Mouse (Mus musculus) midbrain, embryonic 16.5 days (tissue): ENCODE measurements around the gene Calhm1. TPM values are rescaled to one million over a fixed set of nuclear protein-coding genes. Genes with fewer than 3 reads are reported as not detected.
A peak's percentile ranks its signal among the peaks of the same experiment; 100 is the strongest.

Experiments used
- ATAC-seq: fragments of 200-750 bp; cut with Nextera tagmentation; 2 replicates; pipeline ENCODE4 v1.8.0; 2017; ENCODE audit warnings: moderate TSS enrichment
- H3K27ac ChIP-seq: fragments of 300-500 bp; sonication (generic); 2 replicates; pipeline ENCODE4 v1.5.1; 2014; ENCODE audit warnings: mild to moderate bottlenecking, low read length, mixed read lengths
- H3K27me3 ChIP-seq: fragments of 300-500 bp; sonication (generic); 2 replicates; pipeline ENCODE4 v1.6.1; 2014; ENCODE audit warnings: low read depth, low read length, mixed read lengths; ENCODE audit not compliant: control insufficient read depth, insufficient read depth
- H3K36me3 ChIP-seq: fragments of 300-500 bp; sonication (generic); 2 replicates; pipeline ENCODE4 v1.6.1; 2014; ENCODE audit warnings: mild to moderate bottlenecking, low read length, moderate library complexity, mixed read lengths; ENCODE audit not compliant: control insufficient read depth, insufficient read depth
- H3K4me1 ChIP-seq: fragments of 300-500 bp; sonication (generic); 2 replicates; pipeline ENCODE4 v1.6.1; 2014; ENCODE audit warnings: mild to moderate bottlenecking, low read length, mixed read lengths; ENCODE audit not compliant: control insufficient read depth, insufficient read depth
- H3K4me2 ChIP-seq: fragments of 300-500 bp; sonication (generic); 2 replicates; pipeline ENCODE4 v1.6.1; 2014; ENCODE audit warnings: mild to moderate bottlenecking, low read length, mixed read lengths
- H3K4me3 ChIP-seq: fragments of 300-500 bp; sonication (generic); 2 replicates; pipeline ENCODE4 v1.5.1; 2014; ENCODE audit warnings: low read depth, mild to moderate bottlenecking, low read length, moderate library complexity, mixed read lengths
- H3K9ac ChIP-seq: fragments of 300-500 bp; sonication (generic); 2 replicates; pipeline ENCODE4 v1.6.1; 2014; ENCODE audit warnings: low read depth, low read length, mixed read lengths
- H3K9me3 ChIP-seq: fragments of 300-500 bp; sonication (generic); replicated peaks from 2 replicates; pipeline ENCODE4 v1.6.1; 2014; ENCODE audit warnings: mild to moderate bottlenecking, low read length, mixed read lengths; ENCODE audit not compliant: control insufficient read depth, poor library complexity, severe bottlenecking
- WGBS: fragments of 180-500 bp; shearing (Covaris S2); extraction: QIAGEN DNeasy Blood & Tissue Kit; methylation state at CpG from one replicate; pipeline ENCODE4 v1.1.7; 2014; 5-methylcytosine and 5-hydroxymethylcytosine counted together
- polyA plus RNA-seq: library from polyadenylated mRNA; unstranded; fragments of >200 nt; fragmentation: Nextera tagmentation; extraction: Ambion mirVana; gene quantifications from 2 replicates; pipeline ENCODE4 v1.2.1, GENCODE M21; 2015

Gene Calhm1
- not detected in 2 replicates for polyA plus RNA-seq

DNA sequence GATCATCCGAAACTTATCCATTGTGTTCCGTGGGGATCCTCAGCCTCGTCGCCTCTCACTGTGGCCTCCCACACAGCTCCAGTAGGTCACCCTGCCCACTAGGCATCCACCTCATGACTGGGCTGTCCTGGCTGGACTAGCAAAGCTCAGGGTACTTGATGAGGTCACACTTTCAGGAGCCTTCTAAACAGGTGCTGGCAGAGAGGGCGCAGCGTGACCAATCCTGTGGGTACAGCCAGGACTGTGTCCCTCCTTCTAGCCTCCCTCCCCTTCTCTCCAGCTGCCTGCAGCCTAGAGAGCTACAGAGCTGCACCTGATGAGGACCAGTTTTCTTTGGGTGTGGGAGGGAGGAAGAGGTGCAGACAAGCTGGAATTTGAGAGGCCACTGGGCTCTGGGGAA is at the start of gene Calhm1:
TSS of gene Calhm1 (minus strand) at position 101 of the 400 bp plus-strand sequence.
- ATAC-seq = no peak
- H3K9me3 ChIP-seq = no peaks in the 10 kb centered on the region

DNA sequence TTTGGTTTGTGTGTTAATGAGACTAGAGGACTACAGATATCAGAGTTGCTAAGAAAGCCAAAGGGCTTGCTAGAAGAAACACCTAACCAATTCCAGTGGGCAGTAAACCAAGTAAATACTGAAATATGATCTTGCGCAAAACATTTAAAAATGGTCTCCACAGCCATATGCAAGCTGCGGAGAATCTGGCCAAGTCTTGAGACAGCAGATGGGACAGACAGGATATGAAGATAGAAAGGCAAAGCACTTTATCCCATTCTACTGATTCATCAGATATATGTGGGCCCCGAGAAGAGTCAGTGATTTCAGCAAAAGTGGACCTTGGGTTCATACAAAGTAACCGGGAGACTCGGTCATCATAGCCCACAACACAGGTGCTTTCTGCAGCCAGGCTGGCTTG is 48.1 kb upstream of the Calhm1 start:
- Histone ChIP-seq H3K27ac (no peak overlapping the region), H3K27me3 (no peaks in the 10 kb centered on the region), H3K4me2 (no peak overlapping the region), H3K36me3 (no peaks in the 10 kb centered on the region), H3K9me3 (no peaks in the 10 kb centered on the region), H3K9ac (no peak overlapping the region), H3K4me1 (peaks cover 3% of the 10 kb centered on the region; the same call in 1 of the 2 replicates), H3K4me3 (no peak overlapping the region)
- WGBS = 97% methylated on average over 5 of the region's 5 CpGs
- ATAC-seq = no peak

More for the DNA sequence above, at the start of gene Calhm1:
- Histone ChIP-seq H3K27ac (no peak within 1 kb of the TSS), H3K36me3 (no peaks in the 10 kb centered on the region), H3K4me3 (no peak within 1 kb of the TSS), H3K9ac (no peak within 1 kb of the TSS), H3K4me2 (no peak within 1 kb of the TSS), H3K4me1 (no peaks in the 10 kb centered on the region), H3K27me3 (no peaks in the 10 kb centered on the region; the same call in 1 of the 2 replicates)
- WGBS = 92% methylated on average over 6 of the region's 6 CpGs

DNA sequence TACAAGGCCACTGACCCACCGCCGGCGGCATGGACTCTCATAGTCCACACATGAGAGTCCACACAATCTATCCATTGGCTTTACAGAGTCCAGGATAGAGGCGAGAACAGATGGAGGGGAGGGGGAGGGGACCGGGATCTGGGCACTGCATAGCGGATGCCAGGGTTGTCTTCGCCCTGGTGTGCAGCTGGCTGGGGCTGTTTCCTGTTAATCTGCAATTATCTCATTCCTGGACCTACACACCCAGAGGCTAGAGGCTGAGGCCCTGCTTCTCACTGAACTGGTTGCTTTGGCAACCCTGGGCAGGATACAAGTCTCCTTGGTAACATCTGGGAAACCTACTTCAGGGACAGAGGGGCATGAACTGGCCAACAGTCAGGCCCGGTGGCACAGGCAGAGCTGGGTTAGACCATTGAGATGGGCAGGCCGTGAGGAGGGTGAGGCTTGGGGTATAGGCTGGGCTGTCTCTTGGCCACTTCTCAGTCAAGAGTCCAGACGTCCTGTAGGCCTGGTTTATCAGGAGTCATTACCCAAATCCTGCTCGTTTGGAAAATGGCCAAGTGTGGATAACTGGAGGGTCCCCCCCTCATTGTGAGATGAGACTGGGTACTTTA is 44.6 kb upstream of the Calhm1 start:
- Histone ChIP-seq H3K4me3 (no peak overlapping the region), H3K4me2 (no peak overlapping the region), H3K36me3 (no peaks in the 10 kb centered on the region), H3K27ac (no peak overlapping the region), H3K4me1 (peaks cover 10% of the 10 kb centered on the region), H3K27me3 (no peaks in the 10 kb centered on the region), H3K9me3 (no peaks in the 10 kb centered on the region), H3K9ac (no peak overlapping the region)
- 63% methylated on average over 11 of the region's 11 CpGs for WGBS
- ATAC-seq = peak; percentile 82

DNA sequence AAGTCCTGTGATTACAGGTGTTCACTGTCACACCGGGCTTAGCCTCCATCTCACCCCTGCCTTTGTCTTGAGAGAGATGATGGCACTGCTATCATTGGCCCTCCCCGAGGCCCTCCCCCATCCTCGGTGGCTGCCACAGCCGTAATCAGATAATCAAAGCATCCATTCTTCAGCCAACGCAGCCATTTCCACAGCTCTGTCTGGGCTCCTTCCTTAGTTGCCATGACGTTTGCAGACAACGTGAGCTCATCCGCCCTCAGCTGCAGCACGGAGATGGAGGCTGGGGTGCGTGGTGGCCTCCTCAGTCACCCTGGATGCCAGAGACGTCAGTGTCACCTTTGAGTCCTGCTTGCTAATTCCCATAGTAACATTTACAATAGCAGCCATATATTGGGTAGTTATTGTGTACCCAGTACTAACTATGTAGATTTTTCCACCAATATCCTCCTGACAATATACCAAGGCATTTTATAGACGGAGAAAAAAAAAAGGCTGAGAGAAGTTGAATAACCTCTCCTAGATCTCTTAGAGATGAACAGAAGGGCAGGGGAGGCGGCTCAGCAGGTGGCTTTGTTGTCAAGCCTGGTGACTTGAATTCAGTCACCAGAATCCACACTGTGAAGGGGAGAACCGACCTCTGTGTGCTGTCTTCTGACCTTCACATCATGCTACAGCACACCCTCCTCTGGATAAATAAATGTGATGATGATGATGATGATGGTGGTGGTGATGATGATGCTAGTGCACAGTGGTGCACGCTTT is 42.6 kb upstream of the Calhm1 start:
- H3K4me1 ChIP-seq = peaks cover 10% of the 10 kb centered on the region
- no peak overlapping the region for H3K4me3 ChIP-seq
- no peak overlapping the region for H3K4me2 ChIP-seq
- H3K36me3 ChIP-seq = no peaks in the 10 kb centered on the region
- no peak overlapping the region for H3K27ac ChIP-seq
- H3K27me3 ChIP-seq = no peaks in the 10 kb centered on the region
- no peak for ATAC-seq
- peaks cover 4% of the 10 kb centered on the region; the same call in 1 of the 2 replicates for H3K9me3 ChIP-seq
- WGBS = 43% methylated on average over 15 of the region's 15 CpGs
- no peak overlapping the region for H3K9ac ChIP-seq

DNA sequence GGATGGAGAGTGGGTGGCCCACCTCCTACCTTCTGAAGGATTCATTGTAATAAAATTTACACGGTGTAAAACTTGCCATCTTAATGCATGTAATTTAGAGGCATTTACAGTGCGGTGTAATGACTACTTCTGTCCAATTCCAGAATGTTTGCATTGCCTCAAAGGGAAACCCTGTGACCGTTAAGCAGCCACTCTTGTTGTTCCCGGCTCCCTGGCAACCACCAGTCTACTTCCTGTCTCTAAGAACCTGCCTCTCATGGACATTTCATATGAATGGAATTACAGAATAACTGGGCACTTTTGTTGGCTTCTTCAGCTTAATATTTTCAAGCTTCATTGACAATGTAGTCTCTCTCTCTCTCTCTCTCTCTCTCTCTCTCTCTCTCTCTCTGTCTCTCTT is 40.7 kb upstream of the Calhm1 start:
- 68% methylated on average over 4 of the region's 4 CpGs for WGBS
- Histone ChIP-seq H3K27ac (no peak overlapping the region), H3K4me1 (peaks cover 20% of the 10 kb centered on the region), H3K4me3 (no peak overlapping the region), H3K9ac (no peak overlapping the region), H3K4me2 (no peak overlapping the region), H3K36me3 (no peaks in the 10 kb centered on the region), H3K9me3 (peaks cover 4% of the 10 kb centered on the region; the same call in 1 of the 2 replicates), H3K27me3 (0 out of 2 replicates have a peak, but pooled peaks cover 4% of the 10 kb centered on the region)
- ATAC-seq = no peak

DNA sequence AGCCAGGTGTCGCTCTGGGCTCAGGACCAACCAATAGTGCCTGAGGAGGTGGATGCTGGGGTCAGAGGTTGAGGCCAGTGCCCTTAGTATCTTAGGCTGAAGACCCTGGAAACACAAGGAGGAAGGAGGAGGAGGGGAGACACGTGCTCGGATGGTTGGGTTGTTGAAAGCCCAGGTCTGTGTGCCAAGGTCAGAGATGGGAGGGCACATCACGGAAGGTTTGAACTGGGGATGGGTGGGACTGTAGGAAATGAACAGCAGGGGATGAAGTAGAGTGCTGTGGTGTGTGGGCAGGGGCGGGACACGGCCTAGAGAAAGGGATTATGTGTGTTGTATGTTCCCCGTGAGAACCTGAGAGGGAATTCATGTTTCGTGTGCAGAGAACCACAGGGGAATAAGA is 40.2 kb upstream of the Calhm1 start:
- WGBS = 71% methylated on average over 8 of the region's 8 CpGs
- no peak for ATAC-seq
- no peaks in the 10 kb centered on the region for H3K36me3 ChIP-seq
- 0 out of 2 replicates have a peak, but pooled peaks cover 4% of the 10 kb centered on the region for H3K27me3 ChIP-seq
- no peak overlapping the region for H3K4me3 ChIP-seq
- H3K9ac ChIP-seq = no peak overlapping the region
- H3K4me2 ChIP-seq = no peak overlapping the region
- H3K27ac ChIP-seq = no peak overlapping the region
- H3K9me3 ChIP-seq = peaks cover 4% of the 10 kb centered on the region; the same call in 1 of the 2 replicates
- peaks cover 20% of the 10 kb centered on the region for H3K4me1 ChIP-seq

DNA sequence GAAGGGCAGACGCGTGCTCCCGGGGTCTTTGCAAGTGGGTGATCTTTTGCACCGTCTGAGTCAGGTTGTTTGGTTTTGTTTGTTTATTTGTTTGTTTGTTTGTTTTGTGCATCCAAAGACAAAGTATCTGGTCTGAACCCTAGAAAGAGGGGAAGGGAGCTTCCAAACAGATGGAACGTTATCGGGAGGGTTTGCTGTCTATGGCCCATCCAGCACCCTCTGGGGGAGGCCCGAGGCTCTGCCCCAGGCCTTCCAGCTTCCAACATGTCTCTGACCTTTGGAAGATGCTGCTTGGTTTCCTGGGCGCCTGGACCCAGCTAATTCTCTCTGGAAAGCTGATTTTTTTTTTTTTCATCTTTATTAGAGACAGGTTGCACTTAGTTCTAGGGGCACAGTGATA is 36.0 kb upstream of the Calhm1 start:
- H3K4me2 ChIP-seq = peak overlapping the region; percentile 85
- H3K36me3 ChIP-seq = no peaks in the 10 kb centered on the region
- peaks cover 4% of the 10 kb centered on the region; the same call in 1 of the 2 replicates for H3K9me3 ChIP-seq
- 8% methylated on average over 8 of the region's 8 CpGs for WGBS
- no peak for ATAC-seq
- H3K27ac ChIP-seq = no peak overlapping the region
- H3K9ac ChIP-seq = peak overlapping the region; percentile 81
- H3K4me1 ChIP-seq = peaks cover 15% of the 10 kb centered on the region
- H3K4me3 ChIP-seq = peak overlapping the region; percentile 84
- H3K27me3 ChIP-seq = 0 out of 2 replicates have a peak, but pooled peaks cover 4% of the 10 kb centered on the region

DNA sequence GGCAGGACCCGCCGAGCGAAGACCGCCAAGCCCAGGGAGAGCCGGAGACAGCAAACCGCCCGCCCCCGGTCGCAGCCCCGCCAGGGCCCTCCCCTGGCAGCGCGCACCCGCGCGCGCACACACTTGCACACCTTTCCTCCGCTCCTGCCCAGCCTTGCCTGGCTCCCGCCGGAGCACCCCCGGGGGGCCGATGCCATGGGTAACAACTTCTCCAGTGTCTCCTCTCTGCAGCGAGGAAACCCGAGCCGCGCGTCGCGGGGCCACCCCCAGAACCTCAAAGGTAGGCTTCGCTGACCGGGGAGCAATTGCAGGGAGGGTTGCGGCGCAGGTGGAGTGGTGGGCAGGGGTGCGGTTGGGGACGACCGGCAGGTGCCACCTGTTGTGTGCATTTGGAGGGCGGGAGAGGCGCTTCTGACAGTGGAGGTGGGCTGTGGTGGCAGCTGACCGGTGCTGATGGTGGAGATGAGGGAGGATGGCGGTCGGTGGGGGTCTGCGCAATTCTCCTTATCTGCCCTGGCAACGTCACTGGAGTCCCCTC is 35.3 kb upstream of the Calhm1 start:
- H3K27me3 ChIP-seq = 0 out of 2 replicates have a peak, but pooled peaks cover 4% of the 10 kb centered on the region
- ATAC-seq = peak; percentile 61

More for the DNA sequence above, 35.3 kb upstream of the Calhm1 start:
- peak overlapping the region; percentile 84 for H3K27ac ChIP-seq
- H3K9ac ChIP-seq = peak overlapping the region; percentile 81
- peaks cover 4% of the 10 kb centered on the region; the same call in 1 of the 2 replicates for H3K9me3 ChIP-seq
- peaks cover 15% of the 10 kb centered on the region for H3K4me1 ChIP-seq
- peak overlapping the region; percentile 85 for H3K4me2 ChIP-seq
- H3K4me3 ChIP-seq = peak overlapping the region; percentile 84
- under 1% methylated on average over 38 of the region's 42 CpGs for WGBS
- no peaks in the 10 kb centered on the region for H3K36me3 ChIP-seq
